Mouse (Mus musculus): ENCODE results near the gene Aplf.

GRCm38 (mm10) chr6:87668733-87669132 is 3.3 kb downstream of the Aplf start:
- no peak for TF ChIP-seq POLR2A (IDR thresholded peaks at IDR 0.05; ENCODE audit: borderline replicate concordance, low read depth, low read length)
- no peak for TF ChIP-seq CTCF (IDR thresholded peaks at IDR 0.05; ENCODE audit: low read depth, low read length)
